Mouse (Mus musculus) thymus, adult 2 months (tissue): ENCODE measurements around the gene Faap100.

Experiments
- CTCF ChIP-seq: fragments of 200-500 bp; IDR thresholded peaks from 2 replicates; pipeline ENCODE4 v1.5.1; 2012; ENCODE audit warnings: mild to moderate bottlenecking, control low read depth, low read length, moderate library complexity, borderline replicate concordance; ENCODE audit not compliant: control insufficient read depth, poor library complexity, insufficient read depth; ENCODE audit errors: extremely low read depth
- POLR2A ChIP-seq: fragments of 200-500 bp; IDR thresholded peaks from 2 replicates; pipeline ENCODE4 v1.6.1; 2012; ENCODE audit warnings: mild to moderate bottlenecking, low read length, control low read depth, moderate library complexity; ENCODE audit not compliant: control insufficient read depth, poor library complexity, insufficient read depth; ENCODE audit errors: extremely low read depth

DNA sequence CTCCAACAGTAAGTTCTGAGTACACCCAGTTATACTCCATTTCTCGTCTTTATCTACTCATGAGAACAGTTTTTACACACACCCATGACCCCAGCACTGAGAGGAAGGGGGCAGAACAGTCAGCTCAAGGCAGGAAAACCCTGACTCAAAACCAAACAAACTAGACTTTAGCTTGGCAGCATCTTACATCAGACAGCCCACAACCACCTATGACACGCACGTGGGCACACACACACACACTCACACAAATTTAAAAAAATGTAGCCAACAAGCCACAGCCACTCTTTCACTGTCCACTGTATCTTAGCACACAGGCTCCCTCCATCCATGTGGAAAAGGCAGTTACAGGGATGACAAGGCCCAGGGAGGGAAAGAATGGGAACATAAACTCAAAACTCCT, 48.2 kb upstream of the Faap100 start:
- TF ChIP-seq CTCF (no peak), POLR2A (no peak)
